Mouse (Mus musculus): ENCODE measurements around the gene Lrrc75b. TPM values are rescaled to one million over a fixed set of nuclear protein-coding genes. Genes with fewer than 3 reads are reported as not detected.

The Lrrc75b gene
- 0.05 and 0.06 TPM in 2 replicates for polyA plus RNA-seq (2015; fragmentation: Nextera tagmentation; extraction: Ambion mirVana)

DNA sequence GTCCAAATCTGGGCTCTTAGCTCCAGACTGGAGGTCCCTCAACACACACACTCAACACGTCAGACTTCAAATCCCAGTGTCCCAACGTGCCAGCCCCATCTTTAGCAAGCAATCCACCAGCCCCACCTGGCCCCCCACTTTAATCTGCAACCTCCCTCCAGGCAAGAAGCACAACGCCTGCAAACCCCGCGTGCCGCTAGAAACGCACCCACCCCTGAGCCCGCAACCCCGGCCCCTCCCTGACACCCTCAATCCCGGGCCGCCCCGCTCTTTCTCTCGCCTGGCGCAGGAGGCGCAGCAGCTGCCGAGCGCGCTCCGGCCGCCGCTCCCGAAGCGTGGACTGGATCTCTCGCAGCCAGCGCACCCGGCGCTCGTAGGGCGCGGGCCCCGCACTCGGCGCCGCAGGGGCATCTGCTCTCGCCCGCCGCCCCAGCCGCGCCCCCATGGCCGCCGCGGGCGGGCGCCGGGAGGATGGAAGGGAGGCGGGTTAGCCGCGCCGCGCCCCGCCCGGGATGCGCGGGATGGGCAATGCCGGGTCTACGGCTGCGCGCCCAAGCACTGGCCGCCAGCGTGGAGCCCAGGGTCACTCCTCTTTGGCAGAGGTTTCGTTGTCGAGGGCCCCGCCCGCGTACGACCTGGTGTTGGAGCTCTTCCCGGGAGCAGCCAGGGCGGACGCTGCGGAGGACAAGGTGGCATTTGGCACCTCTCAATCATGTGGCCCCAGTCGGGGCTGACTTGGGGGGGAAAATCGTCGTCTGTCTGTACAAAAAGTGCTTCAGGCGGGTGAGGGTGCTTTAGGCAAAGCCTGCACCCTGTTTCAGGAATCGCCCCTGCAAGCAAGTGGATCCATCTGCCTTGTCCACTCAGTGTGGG is at the start of gene Lrrc75b:
Lrrc75b (minus strand) TSS at position 655 of the 873 bp plus-strand sequence.
- H3K27me3 ChIP-seq (ENCODE audit: control insufficient read depth, insufficient read depth, low read depth, low read length) = peaks cover 40% of the 10 kb centered on the region
- no peak within 1 kb of the TSS for H3K27ac ChIP-seq (ENCODE audit: low read length)
- H3K36me3 ChIP-seq (ENCODE audit: control insufficient read depth, insufficient read depth) = no peaks in the 10 kb centered on the region
- H3K9ac ChIP-seq (ENCODE audit: low read depth, low read length) = peak within 1 kb of the TSS; percentile 6; the same call in 1 of the 2 replicates
- H3K9me3 ChIP-seq (replicated peaks; ENCODE audit: control insufficient read depth, low read length) = no peaks in the 10 kb centered on the region
- WGBS (ENCODE audit: insufficient replicate concordance) = 2% methylated on average over 66 of the region's 75 CpGs
- H3K4me1 ChIP-seq (ENCODE audit: control insufficient read depth, low read depth, low read length) = peaks cover 6% of the 10 kb centered on the region; the same call in 1 of the 2 replicates
- H3K4me2 ChIP-seq (ENCODE audit: low read depth, low read length) = peak within 1 kb of the TSS; percentile 66
- H3K4me3 ChIP-seq (ENCODE audit: low read depth, low read length) = peak within 1 kb of the TSS; percentile 49
- ATAC-seq (ENCODE audit: low read depth) = peak; percentile 34; the same call in 1 of the 2 replicates

DNA sequence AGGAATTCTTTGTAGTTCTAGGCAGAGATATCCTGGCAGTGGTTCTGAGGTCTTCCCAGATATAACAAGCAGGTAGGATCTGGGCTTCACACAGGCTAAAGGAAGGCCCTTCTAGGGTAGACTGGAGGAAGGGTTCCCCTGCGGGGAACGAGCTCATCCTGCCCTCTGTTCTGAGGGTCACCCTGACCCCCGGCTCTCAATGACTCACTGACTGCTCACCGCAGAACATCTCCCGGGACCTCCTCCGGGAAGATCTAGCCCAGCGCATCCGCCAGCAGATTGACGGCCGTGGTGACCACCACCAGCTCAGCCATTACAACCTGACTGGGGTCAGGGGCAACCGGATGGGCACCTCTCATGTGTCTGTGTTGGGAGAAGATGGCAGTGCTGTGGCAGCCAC is 48.8 kb upstream of the Lrrc75b start:
- no peak for ATAC-seq (ENCODE audit: low read depth)

DNA sequence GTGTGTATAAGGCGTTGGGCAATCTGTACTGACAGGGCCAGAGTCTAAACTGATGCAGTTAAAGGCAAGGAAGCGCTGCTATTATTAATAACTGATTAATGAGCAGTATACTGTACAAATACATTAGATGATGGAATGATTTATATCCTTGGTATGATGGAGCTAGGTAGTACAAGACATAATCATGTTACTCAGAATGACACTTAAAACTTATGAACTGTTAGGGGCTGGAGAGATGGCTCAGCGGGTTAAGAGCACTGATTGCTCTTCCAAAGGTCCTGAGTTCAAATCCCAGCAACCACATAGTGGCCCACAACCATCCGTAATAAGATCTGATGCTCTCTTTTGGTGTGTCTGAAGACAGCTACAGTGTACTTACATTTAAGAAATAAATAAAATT is 47.1 kb upstream of the Lrrc75b start:
- WGBS (ENCODE audit: insufficient replicate concordance) = 57% methylated on average over 4 of the region's 4 CpGs
- H3K27me3 ChIP-seq (ENCODE audit: control insufficient read depth, insufficient read depth, low read depth, low read length) = no peaks in the 10 kb centered on the region
- no peak for ATAC-seq (ENCODE audit: low read depth)
- no peaks in the 10 kb centered on the region for H3K36me3 ChIP-seq (ENCODE audit: control insufficient read depth, insufficient read depth)
- H3K9me3 ChIP-seq (replicated peaks; ENCODE audit: control insufficient read depth, low read length) = no peaks in the 10 kb centered on the region
- no peak overlapping the region for H3K4me3 ChIP-seq (ENCODE audit: low read depth, low read length)
- no peak overlapping the region for H3K4me2 ChIP-seq (ENCODE audit: low read depth, low read length)
- H3K4me1 ChIP-seq (ENCODE audit: control insufficient read depth, low read depth, low read length) = no peaks in the 10 kb centered on the region
- H3K9ac ChIP-seq (ENCODE audit: low read depth, low read length) = no peak overlapping the region
- no peak overlapping the region for H3K27ac ChIP-seq (ENCODE audit: low read length)

More for the DNA sequence above, 48.8 kb upstream of the Lrrc75b start:
- no peak overlapping the region for H3K4me2 ChIP-seq (ENCODE audit: low read depth, low read length)
- no peak overlapping the region for H3K4me3 ChIP-seq (ENCODE audit: low read depth, low read length)
- no peak overlapping the region for H3K9ac ChIP-seq (ENCODE audit: low read depth, low read length)
- no peak overlapping the region for H3K27ac ChIP-seq (ENCODE audit: low read length)
- WGBS (ENCODE audit: insufficient replicate concordance) = 72% methylated on average over 11 of the region's 11 CpGs
- no peaks in the 10 kb centered on the region for H3K9me3 ChIP-seq (replicated peaks; ENCODE audit: control insufficient read depth, low read length)
- no peaks in the 10 kb centered on the region for H3K4me1 ChIP-seq (ENCODE audit: control insufficient read depth, low read depth, low read length)
- H3K27me3 ChIP-seq (ENCODE audit: control insufficient read depth, insufficient read depth, low read depth, low read length) = no peaks in the 10 kb centered on the region
- H3K36me3 ChIP-seq (ENCODE audit: control insufficient read depth, insufficient read depth) = no peaks in the 10 kb centered on the region

DNA sequence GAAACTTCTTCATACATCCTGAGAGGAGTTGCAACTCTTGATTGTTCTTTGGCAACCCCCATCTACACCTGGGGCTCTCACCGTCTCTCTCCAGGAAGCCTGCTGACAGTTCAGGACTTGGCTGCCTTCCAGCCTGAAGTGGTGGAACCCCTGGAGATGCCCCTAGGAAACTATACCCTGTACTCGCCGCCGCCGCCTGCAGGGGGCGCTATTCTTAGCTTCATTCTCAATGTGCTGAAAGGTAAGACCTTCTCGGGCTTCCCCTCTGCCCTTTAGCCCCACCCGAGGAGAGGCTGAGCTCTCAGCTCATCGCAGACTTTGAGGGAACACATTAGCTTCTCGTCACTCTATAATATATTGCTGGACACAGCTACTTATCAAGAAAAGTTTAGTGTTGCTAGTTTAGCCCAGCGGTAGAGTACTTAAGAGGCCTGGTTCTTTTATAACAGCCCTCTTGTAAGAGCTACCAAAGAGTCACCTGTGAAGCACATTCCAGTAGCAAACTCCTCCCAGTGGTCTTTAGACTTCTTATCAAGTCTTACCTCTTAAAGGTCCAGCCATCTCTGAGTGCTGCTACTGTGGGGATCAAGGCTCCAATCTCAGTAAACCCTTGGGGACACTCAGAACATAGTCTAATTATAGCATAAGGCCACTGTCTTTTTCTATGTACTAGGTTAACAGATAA is 45.2 kb upstream of the Lrrc75b start:
- Histone ChIP-seq H3K9ac (ENCODE audit: low read depth, low read length) (no peak overlapping the region), H3K27ac (ENCODE audit: low read length) (no peak overlapping the region), H3K36me3 (ENCODE audit: control insufficient read depth, insufficient read depth) (no peaks in the 10 kb centered on the region), H3K4me1 (ENCODE audit: control insufficient read depth, low read depth, low read length) (no peaks in the 10 kb centered on the region), H3K4me3 (ENCODE audit: low read depth, low read length) (no peak overlapping the region), H3K9me3 (replicated peaks; ENCODE audit: control insufficient read depth, low read length) (no peaks in the 10 kb centered on the region), H3K27me3 (ENCODE audit: control insufficient read depth, insufficient read depth, low read depth, low read length) (no peaks in the 10 kb centered on the region), H3K4me2 (ENCODE audit: low read depth, low read length) (no peak overlapping the region)
- WGBS (ENCODE audit: insufficient replicate concordance) = 34% methylated on average over 11 of the region's 11 CpGs
- no peak for ATAC-seq (ENCODE audit: low read depth)

DNA sequence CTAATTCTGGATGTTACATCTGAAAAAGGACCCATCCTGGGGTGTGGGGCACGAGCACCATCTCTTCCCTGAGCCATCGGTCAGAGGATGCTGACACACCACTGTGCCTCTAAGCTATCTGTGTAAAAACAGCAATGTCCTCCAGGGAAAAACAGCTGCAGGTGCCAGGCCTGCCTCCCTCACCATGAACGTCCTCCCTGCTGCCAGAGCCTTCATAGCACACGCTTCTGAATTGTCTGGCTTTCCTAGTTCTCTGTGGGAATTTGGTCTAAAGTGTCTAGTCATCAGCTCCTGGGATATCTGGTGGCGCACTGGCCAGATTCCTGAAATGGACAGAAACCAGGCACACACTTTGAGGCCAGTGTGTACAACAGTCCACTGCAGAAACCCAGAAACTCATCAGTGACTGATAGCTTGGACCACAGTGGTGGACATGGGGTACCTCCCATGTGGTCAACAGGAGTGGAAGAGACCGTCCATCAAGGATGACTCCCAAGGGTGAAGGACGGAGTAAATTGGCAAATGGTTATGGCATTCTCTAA is 40.1 kb upstream of the Lrrc75b start:
- 70% methylated on average over 7 of the region's 7 CpGs for WGBS (ENCODE audit: insufficient replicate concordance)
- H3K27me3 ChIP-seq (ENCODE audit: control insufficient read depth, insufficient read depth, low read depth, low read length) = no peaks in the 10 kb centered on the region
- H3K36me3 ChIP-seq (ENCODE audit: control insufficient read depth, insufficient read depth) = no peaks in the 10 kb centered on the region
- no peak overlapping the region for H3K4me3 ChIP-seq (ENCODE audit: low read depth, low read length)
- no peak overlapping the region for H3K27ac ChIP-seq (ENCODE audit: low read length)
- H3K9me3 ChIP-seq (replicated peaks; ENCODE audit: control insufficient read depth, low read length) = no peaks in the 10 kb centered on the region
- no peak overlapping the region for H3K9ac ChIP-seq (ENCODE audit: low read depth, low read length)
- no peak overlapping the region for H3K4me2 ChIP-seq (ENCODE audit: low read depth, low read length)
- no peaks in the 10 kb centered on the region for H3K4me1 ChIP-seq (ENCODE audit: control insufficient read depth, low read depth, low read length)
- no peak for ATAC-seq (ENCODE audit: low read depth)

DNA sequence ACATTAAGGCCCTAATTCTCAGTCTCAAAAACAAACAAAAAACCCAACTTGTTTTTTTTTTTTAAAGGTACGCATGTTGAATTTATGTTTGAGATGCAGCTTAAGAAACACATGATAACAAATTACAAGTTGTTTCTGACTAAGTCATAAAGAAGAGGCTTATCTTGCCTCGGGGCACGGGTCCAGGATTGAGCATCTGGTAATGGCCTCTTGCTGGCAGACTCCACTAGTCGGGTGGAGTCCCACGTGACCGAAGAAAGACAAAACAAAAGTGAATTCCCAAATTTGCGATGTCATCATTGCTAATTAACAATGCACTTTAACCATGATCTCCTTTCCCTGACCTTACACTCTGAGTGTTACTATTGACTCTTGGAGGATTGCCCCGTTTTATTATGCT is 35.9 kb upstream of the Lrrc75b start:
- Histone ChIP-seq H3K9me3 (replicated peaks; ENCODE audit: control insufficient read depth, low read length) (no peaks in the 10 kb centered on the region), H3K36me3 (ENCODE audit: control insufficient read depth, insufficient read depth) (no peaks in the 10 kb centered on the region), H3K27ac (ENCODE audit: low read length) (no peak overlapping the region), H3K4me3 (ENCODE audit: low read depth, low read length) (no peak overlapping the region), H3K27me3 (ENCODE audit: control insufficient read depth, insufficient read depth, low read depth, low read length) (no peaks in the 10 kb centered on the region), H3K9ac (ENCODE audit: low read depth, low read length) (no peak overlapping the region), H3K4me1 (ENCODE audit: control insufficient read depth, low read depth, low read length) (no peaks in the 10 kb centered on the region; the same call in 1 of the 2 replicates), H3K4me2 (ENCODE audit: low read depth, low read length) (no peak overlapping the region)
- 62% methylated on average over 8 of the region's 8 CpGs for WGBS (ENCODE audit: insufficient replicate concordance)
- ATAC-seq (ENCODE audit: low read depth) = no peak

DNA sequence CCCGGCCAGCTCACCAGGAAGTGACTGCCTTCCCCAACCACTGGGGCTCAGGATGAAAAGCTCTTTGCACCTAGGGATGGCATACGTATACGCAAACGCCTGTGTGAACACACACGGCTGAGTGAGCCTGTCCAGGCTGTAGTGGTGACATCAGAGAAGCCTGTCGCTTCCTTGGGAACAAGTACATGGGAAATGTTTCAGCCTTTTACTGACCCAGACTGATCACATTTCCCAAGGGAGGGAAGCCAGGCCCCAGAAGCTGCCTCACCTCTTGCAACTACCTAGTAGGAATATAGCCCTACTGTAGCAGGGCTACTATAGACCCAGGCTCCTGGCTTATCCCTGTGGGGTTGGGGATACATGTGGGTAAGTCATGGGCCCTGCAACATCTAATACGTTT is 32.5 kb upstream of the Lrrc75b start:
- H3K4me1 ChIP-seq (ENCODE audit: control insufficient read depth, low read depth, low read length) = no peaks in the 10 kb centered on the region; the same call in 1 of the 2 replicates
- H3K36me3 ChIP-seq (ENCODE audit: control insufficient read depth, insufficient read depth) = no peaks in the 10 kb centered on the region
- 62% methylated on average over 7 of the region's 7 CpGs for WGBS (ENCODE audit: insufficient replicate concordance)
- no peak overlapping the region for H3K9ac ChIP-seq (ENCODE audit: low read depth, low read length)
- ATAC-seq (ENCODE audit: low read depth) = no peak
- no peak overlapping the region; the same call in 1 of the 2 replicates for H3K27ac ChIP-seq (ENCODE audit: low read length)
- no peak overlapping the region for H3K4me3 ChIP-seq (ENCODE audit: low read depth, low read length)
- H3K4me2 ChIP-seq (ENCODE audit: low read depth, low read length) = no peak overlapping the region
- H3K9me3 ChIP-seq (replicated peaks; ENCODE audit: control insufficient read depth, low read length) = no peaks in the 10 kb centered on the region
- H3K27me3 ChIP-seq (ENCODE audit: control insufficient read depth, insufficient read depth, low read depth, low read length) = no peaks in the 10 kb centered on the region

DNA sequence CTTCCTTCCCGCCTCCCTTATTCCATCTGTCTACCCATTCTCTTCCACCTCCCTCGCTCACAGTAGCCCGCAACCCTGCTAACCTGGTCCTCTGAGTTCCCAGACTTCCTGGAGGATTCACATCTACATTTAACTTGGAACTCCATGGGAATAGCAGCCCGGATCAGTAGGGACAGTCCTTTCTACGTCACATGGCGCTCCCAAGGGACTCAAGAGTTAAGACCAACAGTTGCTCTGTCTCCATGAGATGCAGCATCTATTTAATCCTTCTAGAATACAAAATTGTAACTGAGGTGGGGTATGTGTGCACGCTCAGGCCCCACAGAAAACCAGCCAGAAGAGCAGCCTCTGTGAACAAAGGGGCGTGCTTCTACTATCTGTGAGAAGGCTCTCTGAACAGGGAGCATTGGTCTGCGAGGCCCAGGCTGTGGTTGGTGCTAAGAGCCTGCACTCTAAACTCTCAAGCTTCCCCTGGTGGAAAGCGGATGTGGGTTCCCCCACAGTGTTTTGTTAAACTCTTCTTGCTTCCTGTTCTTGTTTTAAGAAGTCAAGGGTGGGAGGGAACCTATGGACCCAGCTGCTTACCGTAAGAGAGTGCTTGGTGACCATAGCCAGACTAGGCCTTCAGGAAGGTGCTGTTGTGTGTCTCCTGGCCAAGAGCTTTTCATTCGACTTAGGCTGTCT is 31.2 kb upstream of the Lrrc75b start:
- Histone ChIP-seq H3K4me2 (ENCODE audit: low read depth, low read length) (peak overlapping the region; percentile 31), H3K36me3 (ENCODE audit: control insufficient read depth, insufficient read depth) (no peaks in the 10 kb centered on the region), H3K9me3 (replicated peaks; ENCODE audit: control insufficient read depth, low read length) (no peaks in the 10 kb centered on the region), H3K9ac (ENCODE audit: low read depth, low read length) (no peak overlapping the region), H3K4me1 (ENCODE audit: control insufficient read depth, low read depth, low read length) (no peaks in the 10 kb centered on the region; the same call in 1 of the 2 replicates), H3K4me3 (ENCODE audit: low read depth, low read length) (0 out of 2 replicates have a peak overlapping the region, but pooled peaks have one; percentile 18), H3K27ac (ENCODE audit: low read length) (peak overlapping the region; percentile 66), H3K27me3 (ENCODE audit: control insufficient read depth, insufficient read depth, low read depth, low read length) (no peaks in the 10 kb centered on the region)
- 30% methylated on average over 12 of the region's 12 CpGs for WGBS (ENCODE audit: insufficient replicate concordance)
- ATAC-seq (ENCODE audit: low read depth) = peak; percentile 56

Data from liver, embryonic 16.5 days (tissue).